Comparison of ENCODE assay signal across 25 mouse cellular contexts in the genomic region with DNA sequence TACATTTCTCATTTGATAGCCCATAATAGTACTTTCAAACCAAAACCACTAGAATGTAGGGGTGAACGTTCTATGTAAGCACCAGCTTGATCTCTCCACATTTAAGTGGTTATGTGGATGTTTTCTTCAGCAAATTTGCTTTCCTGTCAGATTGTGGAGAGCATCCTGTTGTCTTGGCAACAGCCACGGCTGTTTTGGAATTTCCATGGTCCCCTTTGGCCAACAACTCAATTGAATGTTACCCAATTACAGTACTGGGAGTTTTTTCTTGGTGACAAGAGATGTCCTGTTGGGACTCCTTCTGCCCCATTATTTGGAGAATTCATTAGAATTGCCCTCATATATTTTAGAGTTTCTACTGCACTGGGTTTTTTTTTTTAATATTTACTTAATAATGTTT.
A peak's percentile ranks its signal among the peaks of the same experiment; 100 is the strongest.
DNase-seq lines count a peak whose midpoint lies in the region; ATAC-seq and TF ChIP-seq lines count a peak whose summit lies in the region.
"Had no signal": no experiment of that assay in that cellular context is flagged by ENCODE, and none has a peak within 500 bp of the region (broad histone marks: within the 10 kb centered on the region; RNA-seq: fewer than 3 reads in every experiment).

No protein-coding gene starts in this region.

- H3K27me3 ChIP-seq in forebrain, postnatal 0 days (ENCODE audit: insufficient read depth, low read length) = no peaks in the 10 kb centered on the region
- no peaks in the 10 kb centered on the region for H3K27me3 ChIP-seq in forebrain, embryonic 14.5 days (replicated peaks; ENCODE audit: control insufficient read depth, insufficient read depth, low read length)
- H3K27me3 ChIP-seq: CH12.LX; forebrain, embryonic 13.5 days; limb, embryonic 12.5 days; neural tube, embryonic 12.5 days; Patski had no signal

- H3K27ac ChIP-seq in forebrain, postnatal 0 days (ENCODE audit: low read depth, low read length) = no peak overlapping the region
- no peak overlapping the region for H3K27ac ChIP-seq in forebrain, embryonic 14.5 days (ENCODE audit: low read depth, low read length)
- H3K27ac ChIP-seq: forebrain, embryonic 13.5 days; heart, embryonic 10.5 days; limb, embryonic 12.5 days; neural tube, embryonic 12.5 days had no signal

- no peaks in the 10 kb centered on the region for H3K4me1 ChIP-seq in forebrain, postnatal 0 days (ENCODE audit: insufficient read depth)
- no peaks in the 10 kb centered on the region for H3K4me1 ChIP-seq in forebrain, embryonic 14.5 days (ENCODE audit: control insufficient read depth, insufficient read depth, low read length)
- H3K4me1 ChIP-seq: forebrain, embryonic 13.5 days; heart, embryonic 10.5 days; limb, embryonic 12.5 days; neural tube, embryonic 12.5 days had no signal

- H3K4me3 ChIP-seq in forebrain, postnatal 0 days (ENCODE audit: low read depth, low read length) = no peak overlapping the region
- no peak overlapping the region for H3K4me3 ChIP-seq in forebrain, embryonic 14.5 days (ENCODE audit: low read depth, low read length)
- H3K4me3 ChIP-seq: forebrain, embryonic 13.5 days; heart, embryonic 10.5 days; limb, embryonic 12.5 days; neural tube, embryonic 12.5 days had no signal

- DNase-seq in forebrain, postnatal 0 days = peak; percentile 21
- DNase-seq in forebrain, embryonic 14.5 days (ENCODE audit: low spot score) = no peak
- DNase-seq in layer of hippocampus, postnatal 10 days (ENCODE audit: low spot score in 2 of 2) = peak; percentile 16 to 39
- no peak for DNase-seq in layer of hippocampus, adult 9-11 months
- peak; percentile 2 for DNase-seq in brain, adult 2 months (ENCODE audit: low read depth, low spot score)
- DNase-seq in cerebellum, adult 9-10 months = peak; percentile 13
- DNase-seq in heart, postnatal 36 days = no peak
- no peak for DNase-seq in lung, adult 18-20 months
- DNase-seq: adrenal gland, adult 2 months; B cell, adult 2 months; embryo, embryonic 11 days; kidney, adult 9 months; kidney, postnatal 36 days; liver, postnatal 0 days; lung, postnatal 10 days; thymus, postnatal 14 days had no signal

- no peaks in the 10 kb centered on the region for H3K9me3 ChIP-seq in forebrain, postnatal 0 days (ENCODE audit: low read length)
- no peaks in the 10 kb centered on the region for H3K9me3 ChIP-seq in forebrain, embryonic 14.5 days (replicated peaks; ENCODE audit: control insufficient read depth, low read length)
- H3K9me3 ChIP-seq: forebrain, embryonic 13.5 days; G1E; heart, embryonic 10.5 days; limb, embryonic 12.5 days; neural tube, embryonic 12.5 days had no signal

- H3K4me2 ChIP-seq in forebrain, postnatal 0 days (ENCODE audit: low read depth) = no peak overlapping the region
- H3K4me2 ChIP-seq in forebrain, embryonic 14.5 days (ENCODE audit: low read length) = no peak overlapping the region
- H3K4me2 ChIP-seq: forebrain, embryonic 13.5 days; limb, embryonic 12.5 days; liver, embryonic 11.5 days; midbrain, embryonic 11.5 days; neural tube, embryonic 12.5 days had no signal

- 30% methylated on average over 2 of the region's 2 CpGs for WGBS in forebrain, postnatal 0 days
- 49% methylated on average over 2 of the region's 2 CpGs for WGBS in forebrain, embryonic 14.5 days

- intact Hi-C loops in heart, postnatal 36 days (cut with DNase I) = no loop called here

- ATAC-seq in forebrain, postnatal 0 days = no peak
- ATAC-seq in forebrain, embryonic 14.5 days = no peak
- ATAC-seq: forebrain, embryonic 13.5 days; liver, postnatal 0 days; Patski had no signal

- no peak for TF ChIP-seq CTCF in forebrain, postnatal 0 days (IDR thresholded peaks at IDR 0.05; ENCODE audit: low read depth)

- H3K9ac ChIP-seq in forebrain, postnatal 0 days = no peak overlapping the region
- H3K9ac ChIP-seq in forebrain, embryonic 14.5 days (ENCODE audit: low read length) = no peak overlapping the region
- H3K9ac ChIP-seq: forebrain, embryonic 13.5 days; limb, embryonic 12.5 days; liver, postnatal 0 days; neural tube, embryonic 12.5 days had no signal

- no peaks in the 10 kb centered on the region for H3K36me3 ChIP-seq in forebrain, postnatal 0 days (ENCODE audit: insufficient read depth)
- no peaks in the 10 kb centered on the region for H3K36me3 ChIP-seq in forebrain, embryonic 14.5 days (ENCODE audit: control insufficient read depth, insufficient read depth, low read length)
- H3K36me3 ChIP-seq: G1E; heart, embryonic 10.5 days; limb, embryonic 12.5 days; neural tube, embryonic 12.5 days had no signal

Comparison
In these comparisons a context has a peak if more than half of its experiments do, and no peak if none do; other contexts are left out.
1. DNase-seq: peak in forebrain, postnatal 0 days (single experiment), layer of hippocampus, postnatal 10 days (2 of 2), brain, adult 2 months (single experiment) and cerebellum, adult 9-10 months (single experiment); none in forebrain, embryonic 14.5 days (single experiment), layer of hippocampus, adult 9-11 months (single experiment), heart, postnatal 36 days (0 of 2) and lung, adult 18-20 months (0 of 2).